ENCODE assay signal across 22 mouse cellular contexts in genomic region chr16:13376947-13377486, GRCm38 (mm10).
DNase-seq lines count a peak whose midpoint lies in the region; ATAC-seq and TF ChIP-seq lines count a peak whose summit lies in the region.
"Had no signal": no experiment of that assay in that cellular context is flagged by ENCODE, and none has a peak within 500 bp of the region (broad histone marks: within the 10 kb centered on the region; RNA-seq: fewer than 3 reads in every experiment).

No protein-coding gene starts in this region.

- no peaks in the 10 kb centered on the region for H3K79me2 ChIP-seq in MEL (ENCODE audit: control insufficient read depth, insufficient read depth, low read length, poor library complexity)

- H3K27ac ChIP-seq in gastrocnemius, adult 2 months: peak overlapping the region; percentile 75
- H3K27ac ChIP-seq in heart, embryonic 12.5 days (ENCODE audit: poor library complexity, severe bottlenecking): peak overlapping the region; percentile 60
- H3K27ac ChIP-seq in heart, embryonic 16.5 days (ENCODE audit: low read length): peak overlapping the region; percentile 34
- peak overlapping the region; percentile 35 for H3K27ac ChIP-seq in MEL (ENCODE audit: control insufficient read depth, low read depth, low read length)
- H3K27ac ChIP-seq: embryonic facial prominence, embryonic 10.5 days; forebrain, embryonic 13.5 days; hindbrain, embryonic 14.5 days; intestine, embryonic 15.5 days had no signal

- no peak for DNase-seq in gastrocnemius, adult 2 months
- DNase-seq in gastrocnemius, postnatal 14 days: no peak
- DNase-seq in heart, adult 8-10 months (ENCODE audit: low spot score): no peak
- DNase-seq in heart, postnatal 10 days: no peak
- peak; percentile 83 for DNase-seq in MEL (ENCODE audit: low read depth, low spot score)
- no peak for DNase-seq in adrenal gland, postnatal 4 days (ENCODE audit: low spot score in 2 of 2)
- DNase-seq: adrenal gland, postnatal 14 days; B cell, adult 2 months; cerebellum, adult 2 months; cerebellum, postnatal 10 days; forebrain, postnatal 0 days; gastrocnemius, postnatal 36 days; kidney, adult 18-20 months had no signal

- no peak for TF ChIP-seq RAD21 in MEL (IDR thresholded peaks at IDR 0.05; ENCODE audit: low read depth, low read length)

- no peak for TF ChIP-seq CTCF in gastrocnemius, adult 2 months (IDR thresholded peaks at IDR 0.05)
- no peak for TF ChIP-seq CTCF in MEL (IDR thresholded peaks at IDR 0.05 in 2 of 3, conservative IDR thresholded peaks at IDR 0.05 in 1 of 3; ENCODE audit: control insufficient read depth in 1 of 3, insufficient read depth in 1 of 3, low read depth in 2 of 3, low read length in 3 of 3, poor library complexity in 1 of 3, severe bottlenecking in 1 of 3)

- peak overlapping the region; percentile 50 for H3K4me2 ChIP-seq in heart, embryonic 12.5 days
- H3K4me2 ChIP-seq in heart, embryonic 16.5 days (ENCODE audit: low read depth, low read length): peak overlapping the region; percentile 15; the same call in 1 of the 2 replicates
- H3K4me2 ChIP-seq: forebrain, embryonic 13.5 days; hindbrain, embryonic 14.5 days; intestine, embryonic 15.5 days had no signal

- peak in 1 of 2 experiments; percentile 35; a peak in 2 of 4 replicates for TF ChIP-seq EP300 in MEL (IDR thresholded peaks at IDR 0.05; ENCODE audit: low read depth in 1 of 2, low read length in 2 of 2)

- WGBS in heart, embryonic 12.5 days: 34% methylated on average over 7 of the region's 7 CpGs
- 36% methylated on average over 7 of the region's 7 CpGs for WGBS in heart, embryonic 16.5 days

- no peak for ATAC-seq in heart, embryonic 12.5 days (ENCODE audit: insufficient number of reproducible peaks, low FRiP score)
- no peak for ATAC-seq in heart, embryonic 16.5 days (replicated peaks; ENCODE audit: extremely low read depth, insufficient read depth, low FRiP score)
- ATAC-seq: activated CD4-positive, CD25-positive, alpha-beta regulatory T cell, adult 4 months; CD4-positive, CD25-positive, alpha-beta regulatory T cell, adult 4 months; forebrain, embryonic 13.5 days; forebrain, postnatal 0 days; intestine, embryonic 15.5 days had no signal

- H3K36me3 ChIP-seq in heart, embryonic 12.5 days: 0 out of 2 replicates have a peak, but pooled peaks cover 3% of the 10 kb centered on the region
- H3K36me3 ChIP-seq in heart, embryonic 16.5 days (ENCODE audit: control insufficient read depth, insufficient read depth): no peaks in the 10 kb centered on the region
- peaks cover 0 to 21% of the 10 kb centered on the region in 2 experiments; a peak in 2 of 4 replicates for H3K36me3 ChIP-seq in MEL (ENCODE audit: control insufficient read depth in 1 of 2, insufficient read depth in 2 of 2, low read length in 2 of 2)
- H3K36me3 ChIP-seq: embryonic facial prominence, embryonic 10.5 days; intestine, embryonic 15.5 days had no signal

- H3K9ac ChIP-seq in heart, embryonic 12.5 days: no peak overlapping the region
- H3K9ac ChIP-seq in heart, embryonic 16.5 days (ENCODE audit: low read length): no peak overlapping the region
- peak overlapping the region; percentile 3 for H3K9ac ChIP-seq in MEL (ENCODE audit: control insufficient read depth, low read depth, low read length, poor library complexity, severe bottlenecking)
- H3K9ac ChIP-seq: forebrain, embryonic 13.5 days; forebrain, postnatal 0 days; hindbrain, embryonic 14.5 days; intestine, embryonic 15.5 days had no signal

- H3K27me3 ChIP-seq in heart, embryonic 12.5 days (replicated peaks): no peaks in the 10 kb centered on the region
- no peaks in the 10 kb centered on the region for H3K27me3 ChIP-seq in heart, embryonic 16.5 days (ENCODE audit: control insufficient read depth, insufficient read depth, low read length)
- no peaks in the 10 kb centered on the region for H3K27me3 ChIP-seq in MEL (ENCODE audit: control insufficient read depth in 1 of 2, insufficient read depth in 2 of 2, low read length in 2 of 2)
- H3K27me3 ChIP-seq: forebrain, embryonic 13.5 days; intestine, embryonic 15.5 days had no signal

- intact Hi-C loops in gastrocnemius, adult 2 months (cut with DNase I): no loop called here
- intact Hi-C loops in gastrocnemius, postnatal 14 days (cut with DNase I; ENCODE audit: low total_unique reads): no loop called here
- intact Hi-C loops in heart, postnatal 10 days (cut with DNase I): no loop called here

- no peaks in the 10 kb centered on the region for H3K9me3 ChIP-seq in heart, embryonic 12.5 days (replicated peaks)
- H3K9me3 ChIP-seq in heart, embryonic 16.5 days (replicated peaks; ENCODE audit: control insufficient read depth, low read length): no peaks in the 10 kb centered on the region
- H3K9me3 ChIP-seq in MEL (replicated peaks; ENCODE audit: insufficient read depth, low read length): no peaks in the 10 kb centered on the region
- H3K9me3 ChIP-seq: embryonic facial prominence, embryonic 10.5 days; forebrain, embryonic 13.5 days; G1E; intestine, embryonic 15.5 days had no signal

- peaks cover 20% of the 10 kb centered on the region for H3K4me1 ChIP-seq in heart, embryonic 12.5 days (replicated peaks)
- H3K4me1 ChIP-seq in heart, embryonic 16.5 days (ENCODE audit: control insufficient read depth, insufficient read depth, low read length): peaks cover 11% of the 10 kb centered on the region
- H3K4me1 ChIP-seq in MEL (ENCODE audit: control insufficient read depth in 1 of 2, insufficient read depth in 2 of 2, low read length in 2 of 2): peaks cover 5 to 8% of the 10 kb centered on the region in 2 experiments; a peak in 3 of 4 replicates

- no peak overlapping the region for H3K4me3 ChIP-seq in gastrocnemius, adult 2 months
- H3K4me3 ChIP-seq in heart, embryonic 12.5 days: no peak overlapping the region
- no peak overlapping the region for H3K4me3 ChIP-seq in heart, embryonic 16.5 days (ENCODE audit: low read length)
- H3K4me3 ChIP-seq in MEL (ENCODE audit: control insufficient read depth in 1 of 2, insufficient read depth in 1 of 2, low read depth in 2 of 2, low read length in 2 of 2): peak overlapping the region; percentile 14 to 32
- H3K4me3 ChIP-seq: embryonic facial prominence, embryonic 10.5 days; forebrain, embryonic 13.5 days; intestine, embryonic 15.5 days had no signal

- peak in 1 of 2 experiments; percentile 53; a peak in 1 of 4 replicates for TF ChIP-seq POLR2A in MEL (IDR thresholded peaks at IDR 0.05; ENCODE audit: control insufficient read depth in 1 of 2, insufficient read depth in 1 of 2, low read depth in 1 of 2, low read length in 2 of 2, poor library complexity in 1 of 2)

TF ChIP-seq in MEL, 35 proteins besides CTCF, POLR2A, EP300 and RAD21:
- TF ChIP-seq MAFK (IDR thresholded peaks at IDR 0.05; ENCODE audit: borderline replicate concordance, low read depth, low read length) (no peak), HCFC1 (IDR thresholded peaks at IDR 0.05; ENCODE audit: low read depth, low read length) (0 out of 2 replicates have a peak, but pooled peaks have one; percentile 13), ETS1 (IDR thresholded peaks at IDR 0.05; ENCODE audit: low read depth, low read length) (0 out of 2 replicates have a peak, but pooled peaks have one; percentile 24), MXI1 (IDR thresholded peaks at IDR 0.05; ENCODE audit: low read depth, low read length) (peak; percentile 47; the same call in 1 of the 2 replicates), KAT2A (conservative IDR thresholded peaks at IDR 0.05; ENCODE audit: low read depth, low read length) (no peak), ZNF384 (IDR thresholded peaks at IDR 0.05; ENCODE audit: low read depth, low read length) (no peak), POLR2AphosphoS5 (IDR thresholded peaks at IDR 0.05; ENCODE audit: borderline replicate concordance, low read depth, low read length) (no peak), RCOR1 (IDR thresholded peaks at IDR 0.05; ENCODE audit: low read depth, low read length) (no peak), GATA1 (IDR thresholded peaks at IDR 0.05; ENCODE audit: low read depth, low read length) (peak; percentile 68), CHD2 (IDR thresholded peaks at IDR 0.05; ENCODE audit: low read length) (no peak), MYB (IDR thresholded peaks at IDR 0.05; ENCODE audit: low read depth, low read length) (no peak), MYC (IDR thresholded peaks at IDR 0.05; ENCODE audit: low read depth, low read length) (peak; percentile 81; the same call in 1 of the 2 replicates), ZMIZ1 (IDR thresholded peaks at IDR 0.05; ENCODE audit: low read depth, low read length) (no peak), JUND (IDR thresholded peaks at IDR 0.05; ENCODE audit: low read depth, low read length) (no peak), MAZ (IDR thresholded peaks at IDR 0.05; ENCODE audit: low read depth, low read length) (no peak), ELF1 (IDR thresholded peaks at IDR 0.05; ENCODE audit: low read depth, low read length) (peak; percentile 62)

Comparison
In these comparisons a context has a peak if more than half of its experiments do, and no peak if none do; other contexts are left out.
1. H3K4me3 ChIP-seq: peak in MEL (2 of 2); none in gastrocnemius, adult 2 months (single experiment), heart, embryonic 12.5 days (single experiment) and heart, embryonic 16.5 days (single experiment).
2. Peak in every context shown above with its lines, with median percentiles within 50 percentile points of each other: H3K27ac ChIP-seq.